Mouse (Mus musculus) layer of hippocampus, adult 2 months (tissue): ENCODE data around the gene Zbtb39. TPM values are rescaled to one million over a fixed set of nuclear protein-coding genes. Genes with fewer than 3 reads are reported as not detected.
"Not testable (repeated sequence)": the region's sequence is repeated elsewhere in the genome, so short reads cannot be mapped to it uniquely, and the experiment has no call there.

Experiments
- DNase-seq, 2 experiments: peaks; one replicate each; pipeline ENCODE4 v3.0.0; 2022; ENCODE audit warnings: low spot score in 2 of 2
- H3K27ac ChIP-seq: fragments of 200-600 bp; 2 replicates; pipeline ENCODE4 v1.8.1; 2022
- H3K4me3 ChIP-seq: fragments of 200-600 bp; 2 replicates; pipeline ENCODE4 v1.8.1; 2022; ENCODE audit warnings: mild to moderate bottlenecking
- CTCF ChIP-seq: fragments of 200-600 bp; conservative IDR thresholded peaks from 2 replicates; pipeline ENCODE4 v1.8.1; 2022; ENCODE audit warnings: antibody characterized with exemption, mild to moderate bottlenecking, moderate library complexity
- total RNA-seq, 2 experiments: library from RNA; stranded (reverse); gene quantifications; 2 replicates each; pipeline ENCODE4 v1.2.3; 2021

Gene Zbtb39
- total RNA-seq, 2 experiments from 2014 or later, result 10.5 to 11.5 TPM

GRCm38 (mm10) chr10:127744661-127745060 is 5.3 kb downstream of the Zbtb39 start:
- H3K27ac ChIP-seq, result no peak overlapping the region
- DNase-seq, result peak in 1 of 2 experiments; percentile 44
- peak; percentile 83 for TF ChIP-seq CTCF
- H3K4me3 ChIP-seq, result no peak overlapping the region

GRCm38 (mm10) chr10:127745886-127746285 is 6.5 kb downstream of the Zbtb39 start:
- no peak for TF ChIP-seq CTCF
- Histone ChIP-seq H3K27ac (no peak overlapping the region), H3K4me3 (no peak overlapping the region)
- no peak for DNase-seq

- H3K27ac ChIP-seq, result no peak overlapping the region
- DNase-seq, result no peak
- no peak for TF ChIP-seq CTCF
- H3K4me3 ChIP-seq, result no peak overlapping the region
Measured at GRCm38 (mm10) chr10:127747254-127747653, 7.9 kb downstream of the Zbtb39 start.

- no peak for TF ChIP-seq CTCF
Measured at GRCm38 (mm10) chr10:127748847-127749612, 9.7 kb downstream of the Zbtb39 start.

GRCm38 (mm10) chr10:127750136-127750777 is 10.9 kb downstream of the Zbtb39 start:
- peak overlapping the region; percentile 54 for H3K4me3 ChIP-seq
- DNase-seq, result peak in 1 of 2 experiments; percentile 32
- peak; percentile 16 for TF ChIP-seq CTCF
- peak overlapping the region; percentile 37 for H3K27ac ChIP-seq

More at GRCm38 (mm10) chr10:127748847-127749612, 9.7 kb downstream of the Zbtb39 start:
- Histone ChIP-seq H3K27ac (no peak overlapping the region; the same call in 1 of the 2 replicates), H3K4me3 (peak overlapping the region; percentile 54)
- DNase-seq, result no peak

GRCm38 (mm10) chr10:127751548-127751947 is 12.2 kb downstream of the Zbtb39 start, which contains the start of gene Gpr182:
Gene Gpr182, minus strand, starts transcription at chr10:127751732.
- DNase-seq, result no peak
- peak within 1 kb of the TSS; percentile 54 for H3K4me3 ChIP-seq
- no peak within 1 kb of the TSS for H3K27ac ChIP-seq
- TF ChIP-seq CTCF, result no peak

- no peak for TF ChIP-seq CTCF
Measured at GRCm38 (mm10) chr10:127754566-127755166, 15.3 kb downstream of the Zbtb39 start.

GRCm38 (mm10) chr10:127755246-127755645 is 15.9 kb downstream of the Zbtb39 start:
- no peak for TF ChIP-seq CTCF

More at GRCm38 (mm10) chr10:127754566-127755166, 15.3 kb downstream of the Zbtb39 start:
- no peak for DNase-seq
- H3K27ac ChIP-seq, result no peak overlapping the region
- H3K4me3 ChIP-seq, result no peak overlapping the region

GRCm38 (mm10) chr10:127755770-127756468 is 16.6 kb downstream of the Zbtb39 start:
- TF ChIP-seq CTCF, result no peak
- no peak for DNase-seq
- H3K27ac ChIP-seq, result no peak overlapping the region
- peak overlapping the region; percentile 3; the same call in 1 of the 2 replicates for H3K4me3 ChIP-seq

More at GRCm38 (mm10) chr10:127755246-127755645, 15.9 kb downstream of the Zbtb39 start:
- no peak for DNase-seq
- Histone ChIP-seq H3K27ac (no peak overlapping the region), H3K4me3 (no peak overlapping the region)

- no peak for TF ChIP-seq CTCF
- no peak for DNase-seq
- H3K27ac ChIP-seq, result no peak within 1 kb of the TSS
- H3K4me3 ChIP-seq, result no peak within 1 kb of the TSS
Measured at GRCm38 (mm10) chr10:127759181-127760110, 20.1 kb downstream of the Zbtb39 start, which contains the start of the genes Rdh1 and Rdh16f1. Gene Rdh1, plus strand, starts transcription at chr10:127759721. Gene Rdh16f1, plus strand, starts transcription at chr10:127759787.

- not testable (repeated sequence) for DNase-seq, H3K4me3 ChIP-seq, H3K27ac ChIP-seq
Measured at GRCm38 (mm10) chr10:127762926-127763325, 23.6 kb downstream of the Zbtb39 start.
